Mouse (Mus musculus): ENCODE data around the gene Efr3b.

Gene Efr3b

GRCm38 (mm10) chr12:4038061-4039041, at the start of gene Efr3b:
Gene Efr3b (minus strand): TSS chr12:4038915.
- DNase-seq (ENCODE audit: low spot score) = peak; percentile 53

GRCm38 (mm10) chr12:4083441-4083840, 44.7 kb upstream of the Efr3b start:
- no peak for DNase-seq (ENCODE audit: low spot score)

GRCm38 (mm10) chr12:4082132-4083001, 43.7 kb upstream of the Efr3b start, which contains the start of gene Dnajc27:
Gene Dnajc27 (plus strand): TSS chr12:4082583.
- DNase-seq (ENCODE audit: low spot score) = peak; percentile 94

- DNase-seq (ENCODE audit: low spot score) = peak; percentile 69
Observed at GRCm38 (mm10) chr12:4080311-4080710, 41.6 kb upstream of the Efr3b start.

GRCm38 (mm10) chr12:4078069-4078468, 39.4 kb upstream of the Efr3b start:
- no peak for DNase-seq (ENCODE audit: low spot score)

GRCm38 (mm10) chr12:4076383-4076782, 37.7 kb upstream of the Efr3b start:
- DNase-seq (ENCODE audit: low spot score) = no peak

- no peak for DNase-seq (ENCODE audit: low spot score)
Observed at GRCm38 (mm10) chr12:4075407-4075806, 36.7 kb upstream of the Efr3b start.

GRCm38 (mm10) chr12:4071671-4072070, 33.0 kb upstream of the Efr3b start:
- no peak for DNase-seq (ENCODE audit: low spot score)

- no peak for DNase-seq (ENCODE audit: low spot score)
Observed at GRCm38 (mm10) chr12:4068551-4068950, 29.8 kb upstream of the Efr3b start.

- no peak for DNase-seq (ENCODE audit: low spot score)
Observed at GRCm38 (mm10) chr12:4066681-4067459, 28.2 kb upstream of the Efr3b start.

GRCm38 (mm10) chr12:4065944-4066343, 27.2 kb upstream of the Efr3b start:
- no peak for DNase-seq (ENCODE audit: low spot score)

- DNase-seq (ENCODE audit: low spot score) = peak; percentile 43
Observed at GRCm38 (mm10) chr12:4065498-4065897, 26.8 kb upstream of the Efr3b start.

- DNase-seq (ENCODE audit: low spot score) = no peak
Observed at GRCm38 (mm10) chr12:4059683-4060082, 21.0 kb upstream of the Efr3b start.

- no peak for DNase-seq (ENCODE audit: low spot score)
Observed at GRCm38 (mm10) chr12:4058321-4058720, 19.6 kb upstream of the Efr3b start.

GRCm38 (mm10) chr12:4054845-4055244, 16.1 kb upstream of the Efr3b start:
- no peak for DNase-seq (ENCODE audit: low spot score)

GRCm38 (mm10) chr12:4053643-4054042, 14.9 kb upstream of the Efr3b start:
- no peak for DNase-seq (ENCODE audit: low spot score)

GRCm38 (mm10) chr12:4050861-4051425, 12.2 kb upstream of the Efr3b start:
- DNase-seq (ENCODE audit: low spot score) = no peak

GRCm38 (mm10) chr12:4048031-4048430, 9.3 kb upstream of the Efr3b start:
- no peak for DNase-seq (ENCODE audit: low spot score)

- no peak for DNase-seq (ENCODE audit: low spot score)
Observed at GRCm38 (mm10) chr12:4045992-4046391, 7.3 kb upstream of the Efr3b start.

- DNase-seq (ENCODE audit: low spot score) = no peak
Observed at GRCm38 (mm10) chr12:4042411-4042810, 3.7 kb upstream of the Efr3b start.

GRCm38 (mm10) chr12:4039046-4039445, 331 bp upstream of the Efr3b start:
- DNase-seq (ENCODE audit: low spot score) = peak; percentile 1

All from T-cell, adult 2 months (primary cell).